Mouse (Mus musculus): Measurements from ENCODE around the gene 2610318N02Rik.

GRCm38 (mm10) chr16:17096938-17097337 is 28.0 kb downstream of the 2610318N02Rik start:
- TF ChIP-seq POLR2A (IDR thresholded peaks at IDR 0.05; ENCODE audit: insufficient read depth, low read length) (no peak), CTCF (IDR thresholded peaks at IDR 0.05; ENCODE audit: low read depth, low read length) (no peak)
